Mouse (Mus musculus): ENCODE results near the gene Prkar2b.

The Prkar2b gene

GRCm38 (mm10) chr12:31928498-31928897, 132.6 kb downstream of the Prkar2b start:
- in situ Hi-C loops (cut with MboI, MseI), result loop anchor here (5.0 kb wide), 1 partner anchor 416 kb away; no protein-coding TSS in a partner anchor

GRCm38 (mm10) chr12:31926661-31927061, 134.4 kb downstream of the Prkar2b start:
- in situ Hi-C loops (cut with MboI, MseI), result loop anchor here (5.0 kb wide), 1 partner anchor 414 kb away; no protein-coding TSS in a partner anchor

GRCm38 (mm10) chr12:31925343-31925742, 135.8 kb downstream of the Prkar2b start:
- in situ Hi-C loops (cut with MboI, MseI), result loop anchor here (5.0 kb wide), 1 partner anchor 413 kb away; no protein-coding TSS in a partner anchor

GRCm38 (mm10) chr12:31924135-31924534, 137.0 kb downstream of the Prkar2b start:
- in situ Hi-C loops (cut with MboI, MseI), result loop anchor here (5.0 kb wide), 1 partner anchor 37 kb away; no protein-coding TSS in a partner anchor

- in situ Hi-C loops (cut with MboI, MseI), result loop anchor here (5.0 kb wide), 1 partner anchor 33 kb away; no protein-coding TSS in a partner anchor
These were observed 140.4 kb downstream of the Prkar2b start for GRCm38 (mm10) chr12:31920464-31921405.

- in situ Hi-C loops (cut with MboI, MseI), result no loop called here
These were observed 143.9 kb downstream of the Prkar2b start for GRCm38 (mm10) chr12:31917245-31917644.

GRCm38 (mm10) chr12:31916691-31917090, 144.4 kb downstream of the Prkar2b start:
- in situ Hi-C loops (cut with MboI, MseI), result no loop called here

- in situ Hi-C loops (cut with MboI, MseI), result no loop called here
These were observed 147.5 kb downstream of the Prkar2b start for GRCm38 (mm10) chr12:31913614-31914013.

- in situ Hi-C loops (cut with MboI, MseI), result no loop called here
These were observed 148.0 kb downstream of the Prkar2b start for GRCm38 (mm10) chr12:31912966-31913551.
